Mouse (Mus musculus): ENCODE results near the gene Edn2. TPM values are rescaled to one million over a fixed set of nuclear protein-coding genes. Genes with fewer than 3 reads are reported as not detected.

The Edn2 gene
- polyA plus RNA-seq, 1 experiment from 2014 or later, result 0.15 TPM

DNA sequence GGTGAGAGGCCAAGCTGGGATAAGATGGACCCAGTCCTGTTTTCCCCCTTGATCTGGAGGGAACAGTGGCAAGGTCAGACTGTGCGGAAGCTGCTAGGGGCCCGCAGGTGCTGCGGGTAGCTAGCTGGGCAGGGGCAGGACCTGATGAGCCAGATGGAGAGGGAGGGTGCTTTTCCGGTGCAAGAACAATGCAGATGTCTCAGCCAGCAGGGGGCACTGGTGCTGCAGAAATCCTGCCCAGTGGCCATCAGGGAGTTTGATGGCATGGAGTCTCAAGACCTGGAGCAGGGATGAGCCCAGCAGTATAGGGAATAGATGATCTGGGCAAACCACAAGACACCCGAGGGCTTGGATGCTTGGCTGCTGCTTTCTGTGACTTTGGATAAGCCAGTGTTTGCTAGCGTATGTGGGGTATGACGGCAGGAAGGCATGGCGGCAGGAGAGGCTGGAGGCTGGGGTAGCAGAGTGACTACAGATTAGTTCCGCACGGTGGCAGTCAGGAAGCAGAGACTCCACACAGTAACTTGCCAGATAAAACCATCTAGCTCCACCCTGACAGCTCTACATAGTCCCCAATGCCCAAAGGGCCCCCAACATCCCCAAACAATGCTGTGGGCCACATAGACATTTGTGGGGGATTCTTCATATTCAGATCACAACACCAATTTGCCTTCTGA lies 55.0 kb downstream of the Edn2 start:
- H3K9ac ChIP-seq, result no peak overlapping the region
- peaks cover 5% of the 10 kb centered on the region for H3K27me3 ChIP-seq (replicated peaks)
- 19% methylated on average over 10 of the region's 10 CpGs for WGBS (ENCODE audit: insufficient replicate concordance)
- no peaks in the 10 kb centered on the region for H3K36me3 ChIP-seq
- H3K4me2 ChIP-seq, result no peak overlapping the region
- H3K27ac ChIP-seq, result no peak overlapping the region
- no peaks in the 10 kb centered on the region for H3K4me1 ChIP-seq
- H3K4me3 ChIP-seq, result no peak overlapping the region
- no peaks in the 10 kb centered on the region for H3K9me3 ChIP-seq (replicated peaks)
- no peak for ATAC-seq

- H3K36me3 ChIP-seq, result no peaks in the 10 kb centered on the region
- H3K4me2 ChIP-seq, result no peak overlapping the region
- no peak for ATAC-seq
These were observed 55.9 kb downstream of the Edn2 start for GRCm38 (mm10) chr4:120216883-120217282.

More at GRCm38 (mm10) chr4:120216883-120217282, 55.9 kb downstream of the Edn2 start:
- Histone ChIP-seq H3K27me3 (replicated peaks) (peaks cover 5% of the 10 kb centered on the region), H3K9ac (no peak overlapping the region), H3K4me3 (no peak overlapping the region), H3K27ac (no peak overlapping the region), H3K9me3 (replicated peaks) (no peaks in the 10 kb centered on the region), H3K4me1 (no peaks in the 10 kb centered on the region)

Other genes with a start within 250 kb of the Edn2 start
- gene AL607142.1, start 96.2 kb upstream of the Edn2 start, polyA plus RNA-seq (2016; fragmentation: Nextera tagmentation; extraction: Ambion mirVana), result not detected in 2 replicates
- gene Foxo6, start 126.1 kb downstream of the Edn2 start, polyA plus RNA-seq (2016; fragmentation: Nextera tagmentation; extraction: Ambion mirVana), result not detected in 2 replicates
- gene Scmh1, start 244.1 kb downstream of the Edn2 start, polyA plus RNA-seq (2016; fragmentation: Nextera tagmentation; extraction: Ambion mirVana), result 20.0 and 21.4 TPM in 2 replicates